Mouse (Mus musculus) embryonic fibroblast, embryonic 13.5 days (primary cell): ENCODE results near the gene Batf2.

Source experiments
- CTCF ChIP-seq: IDR thresholded peaks from 2 replicates; pipeline ENCODE4 v1.5.1; 2011; ENCODE audit warnings: mild to moderate bottlenecking, control low read depth, low read length, moderate library complexity, borderline replicate concordance; ENCODE audit not compliant: insufficient read depth
- POLR2A ChIP-seq: IDR thresholded peaks from 2 replicates; pipeline ENCODE4 v1.6.1; 2011; ENCODE audit warnings: low read depth, mild to moderate bottlenecking, control low read depth, low read length, moderate library complexity

GRCm38 (mm10) chr19:6163872-6164547 lies 23.2 kb downstream of the Batf2 start:
- no peak for TF ChIP-seq CTCF
- no peak for TF ChIP-seq POLR2A
